Mouse (Mus musculus): Measurements from ENCODE around the gene Ggt1. TPM values are rescaled to one million over a fixed set of nuclear protein-coding genes. Genes with fewer than 3 reads are reported as not detected.
"Not testable (repeated sequence)": the region's sequence is repeated elsewhere in the genome, so short reads cannot be mapped to it uniquely, and the experiment has no call there.

Gene Ggt1
- total RNA-seq, 4 experiments from 2014 or later = not detected

DNA sequence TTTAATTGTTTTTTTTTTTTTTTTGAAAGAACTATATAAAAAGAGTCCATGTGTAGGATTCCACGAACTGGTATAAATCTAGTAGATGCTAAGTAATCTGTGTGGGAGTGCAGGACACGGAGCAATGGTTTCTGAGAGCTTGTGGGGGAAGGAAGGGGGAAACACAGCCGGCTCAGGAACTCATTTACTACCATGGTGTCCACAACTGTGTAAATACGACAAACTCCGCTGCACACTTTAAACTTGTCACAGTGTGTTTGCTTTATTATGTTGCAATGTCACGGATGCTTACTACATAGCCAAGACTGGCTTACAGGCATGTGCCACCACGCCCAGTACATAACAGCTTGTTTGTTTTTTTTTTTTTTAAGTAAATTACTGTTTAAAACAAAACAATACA, 11.5 kb upstream of the Ggt1 start:
- DNase-seq (ENCODE audit: low spot score) = no peak

DNA sequence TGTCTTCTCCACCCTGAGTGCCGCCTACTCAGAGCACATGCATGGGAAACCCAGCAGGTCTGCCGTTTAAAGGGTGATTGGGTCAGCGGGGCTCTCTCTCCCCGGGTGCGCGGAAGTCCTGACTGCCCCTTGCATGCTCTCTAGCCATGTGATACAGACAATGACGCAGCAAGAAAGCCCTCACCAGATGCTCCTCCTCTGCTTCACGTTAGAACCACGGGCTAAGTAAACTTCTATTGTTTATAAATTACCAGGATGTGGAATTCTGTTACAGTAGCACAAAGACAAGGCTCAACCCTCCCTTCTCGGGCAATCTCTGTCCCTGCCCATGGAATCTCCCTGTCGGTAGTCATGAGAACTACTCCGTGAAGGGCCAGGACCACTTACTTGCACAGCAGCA, 10.2 kb upstream of the Ggt1 start:
- no peak for DNase-seq (ENCODE audit: low spot score)

DNA sequence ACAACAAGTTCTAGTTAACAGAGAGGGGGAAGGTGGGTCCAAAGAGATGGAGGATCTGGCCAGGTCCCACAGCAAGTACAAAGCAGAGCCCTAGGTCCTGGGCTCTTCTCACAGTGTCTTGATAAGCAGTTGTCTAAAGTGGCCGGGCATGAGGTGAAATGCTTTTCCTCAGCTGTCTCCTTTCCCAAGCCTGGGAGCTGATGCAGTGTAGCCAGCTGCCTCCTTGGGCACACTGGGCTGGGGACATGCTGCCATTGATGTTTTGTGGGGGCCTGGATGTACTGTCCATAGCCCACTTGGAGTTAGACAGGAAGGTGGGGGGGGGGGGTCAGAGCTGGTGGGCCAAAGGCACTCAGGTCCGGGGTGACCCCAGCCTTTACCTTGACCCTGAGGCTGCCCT, 9.3 kb upstream of the Ggt1 start:
- no peak for DNase-seq (ENCODE audit: low spot score)

DNA sequence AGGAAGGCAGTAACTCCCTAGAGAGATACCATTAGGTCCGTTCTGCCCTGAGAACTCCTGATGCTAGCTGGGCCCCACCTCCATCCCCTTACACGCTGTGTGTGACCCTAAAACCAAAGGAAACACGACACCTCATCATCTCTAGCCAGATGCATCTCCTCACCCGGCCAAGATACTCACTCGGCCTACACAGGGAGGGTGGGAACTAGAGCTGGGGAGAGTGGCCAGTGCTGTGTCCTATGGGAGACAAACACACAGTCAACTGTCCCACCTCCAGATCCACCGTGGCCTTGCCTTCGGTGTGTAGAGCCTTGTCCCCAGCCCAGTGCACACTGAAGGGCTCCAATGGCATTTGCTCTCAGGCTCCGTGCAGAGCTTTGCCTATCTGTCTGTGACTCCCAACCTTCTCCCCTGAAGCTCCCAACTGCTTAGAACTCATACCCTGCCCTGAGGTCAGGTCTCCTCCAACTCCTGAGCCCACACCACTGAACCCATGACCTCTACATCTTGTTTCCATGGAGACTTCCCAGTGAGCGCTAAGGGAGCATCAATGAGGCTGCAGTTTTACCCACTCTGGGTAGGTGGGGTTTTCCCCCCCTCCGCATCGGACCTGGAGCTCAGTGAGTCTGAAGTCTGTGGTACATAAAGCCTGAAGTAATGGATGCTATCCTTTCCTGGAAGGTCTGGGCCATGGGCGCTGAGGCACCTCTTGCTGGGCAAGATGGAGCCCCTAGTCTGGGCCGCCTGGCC, 8.5 kb upstream of the Ggt1 start:
- DNase-seq (ENCODE audit: low spot score) = no peak

DNA sequence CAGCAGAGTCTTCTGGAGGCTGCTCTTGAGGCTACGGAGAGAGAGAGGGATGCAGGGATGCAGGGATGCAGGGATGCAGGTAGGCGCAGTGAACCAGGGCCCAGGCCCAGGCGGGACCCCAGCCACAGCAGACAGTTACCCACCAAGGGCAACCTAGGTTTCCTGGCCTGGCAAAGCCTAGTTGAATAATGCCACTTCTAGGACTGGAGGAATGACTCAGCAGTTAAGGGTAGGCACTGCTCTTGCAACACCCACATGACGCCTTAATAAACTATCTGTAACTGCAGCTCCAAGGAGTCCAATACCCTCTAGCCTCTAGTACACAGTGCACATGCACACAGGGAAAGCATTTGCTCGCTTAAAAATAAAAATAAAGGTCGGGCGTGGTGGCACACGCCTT, 7.3 kb upstream of the Ggt1 start:
- DNase-seq (ENCODE audit: low spot score) = no peak

DNA sequence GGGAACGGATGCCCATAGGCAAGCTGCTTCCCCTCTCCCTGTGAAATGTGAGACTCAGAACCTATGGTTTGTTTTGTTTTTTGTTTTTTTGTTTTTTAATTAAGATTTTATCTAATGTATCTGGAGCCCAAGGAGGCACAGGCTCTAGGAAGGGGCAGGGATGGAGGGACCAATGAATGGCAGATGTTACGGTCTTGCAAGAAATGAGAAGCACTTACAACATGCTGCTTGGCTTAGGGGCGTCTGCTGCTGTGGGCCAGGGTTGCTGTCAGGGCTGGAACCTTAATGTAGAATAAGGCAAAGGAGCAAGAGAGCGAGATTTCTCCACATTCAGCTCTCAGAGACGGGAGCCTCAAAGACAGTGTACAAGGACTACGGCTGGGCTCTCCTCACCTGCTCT, 5.8 kb upstream of the Ggt1 start:
- DNase-seq (ENCODE audit: low spot score) = no peak

DNA sequence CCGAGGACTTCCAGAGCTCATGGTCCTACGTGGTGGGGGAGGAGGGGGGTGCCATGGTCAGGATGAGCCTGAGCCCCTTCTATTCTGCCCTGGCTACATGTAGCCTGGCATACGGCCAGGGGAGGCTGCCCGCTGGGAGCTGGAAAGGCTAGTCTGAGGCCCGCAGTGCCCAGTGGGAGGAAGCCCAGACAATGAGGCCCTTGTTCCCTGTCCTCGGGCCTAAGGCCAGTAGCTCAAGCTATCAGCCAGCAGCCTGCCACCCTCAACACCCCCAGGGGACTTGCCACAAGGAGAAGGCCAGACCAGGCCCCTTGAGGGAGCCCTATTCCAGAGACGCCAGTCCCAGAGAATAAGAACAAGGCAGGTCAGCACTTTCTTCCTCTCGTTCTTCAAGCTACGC, 5.4 kb upstream of the Ggt1 start:
- no peak for DNase-seq (ENCODE audit: low spot score)

DNA sequence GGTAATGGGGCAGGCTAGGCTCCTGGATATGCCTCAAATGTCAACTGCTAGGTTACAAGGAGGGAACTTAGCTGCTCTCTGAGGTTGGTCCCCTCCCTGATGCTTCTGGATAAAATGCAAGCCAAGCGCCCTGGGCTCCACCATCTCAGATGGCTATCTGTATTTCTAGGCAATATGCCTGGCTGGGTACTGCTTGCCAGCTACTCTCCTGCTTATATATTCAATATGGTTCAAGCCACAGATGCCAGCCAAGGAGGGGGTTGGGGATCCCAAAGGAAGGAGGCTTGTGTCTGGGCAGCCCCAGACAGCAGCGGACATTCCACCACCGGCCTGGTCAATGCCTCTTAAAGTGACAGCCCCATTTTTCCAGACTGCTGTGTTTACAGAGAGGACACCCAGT, 2.9 kb upstream of the Ggt1 start:
- no peak for DNase-seq (ENCODE audit: low spot score)

DNA sequence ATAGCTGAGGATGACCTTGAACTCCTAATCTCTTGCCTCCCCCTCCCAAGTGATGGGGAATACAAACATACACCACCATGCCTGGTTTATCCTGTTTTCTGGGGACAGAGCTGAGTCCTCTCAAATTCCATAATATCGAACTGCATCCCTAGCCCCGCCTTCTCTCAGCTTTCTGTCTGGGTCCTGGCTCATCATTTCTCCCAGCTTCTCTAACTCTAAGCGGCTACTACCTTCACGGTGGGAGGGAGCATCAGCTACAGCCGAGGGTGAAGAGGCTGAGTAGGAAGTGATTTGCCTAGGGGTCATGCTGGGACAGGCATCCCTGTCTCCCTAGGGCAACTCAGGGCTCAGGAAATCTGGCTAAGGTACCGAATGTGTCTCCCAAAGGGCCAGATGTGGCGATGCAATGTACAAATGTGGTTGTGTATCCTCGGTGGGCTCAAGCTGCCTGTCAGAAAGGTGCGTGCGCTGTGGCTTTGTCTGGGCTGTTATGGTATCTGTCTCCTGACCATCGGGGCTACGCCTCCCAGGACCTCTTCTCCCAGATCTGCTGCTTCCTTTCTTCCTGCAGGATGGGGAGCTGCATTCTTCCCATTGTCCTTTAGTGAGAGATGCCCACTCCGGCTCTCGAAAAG, 2.2 kb upstream of the Ggt1 start:
- DNase-seq (ENCODE audit: low spot score) = no peak

DNA sequence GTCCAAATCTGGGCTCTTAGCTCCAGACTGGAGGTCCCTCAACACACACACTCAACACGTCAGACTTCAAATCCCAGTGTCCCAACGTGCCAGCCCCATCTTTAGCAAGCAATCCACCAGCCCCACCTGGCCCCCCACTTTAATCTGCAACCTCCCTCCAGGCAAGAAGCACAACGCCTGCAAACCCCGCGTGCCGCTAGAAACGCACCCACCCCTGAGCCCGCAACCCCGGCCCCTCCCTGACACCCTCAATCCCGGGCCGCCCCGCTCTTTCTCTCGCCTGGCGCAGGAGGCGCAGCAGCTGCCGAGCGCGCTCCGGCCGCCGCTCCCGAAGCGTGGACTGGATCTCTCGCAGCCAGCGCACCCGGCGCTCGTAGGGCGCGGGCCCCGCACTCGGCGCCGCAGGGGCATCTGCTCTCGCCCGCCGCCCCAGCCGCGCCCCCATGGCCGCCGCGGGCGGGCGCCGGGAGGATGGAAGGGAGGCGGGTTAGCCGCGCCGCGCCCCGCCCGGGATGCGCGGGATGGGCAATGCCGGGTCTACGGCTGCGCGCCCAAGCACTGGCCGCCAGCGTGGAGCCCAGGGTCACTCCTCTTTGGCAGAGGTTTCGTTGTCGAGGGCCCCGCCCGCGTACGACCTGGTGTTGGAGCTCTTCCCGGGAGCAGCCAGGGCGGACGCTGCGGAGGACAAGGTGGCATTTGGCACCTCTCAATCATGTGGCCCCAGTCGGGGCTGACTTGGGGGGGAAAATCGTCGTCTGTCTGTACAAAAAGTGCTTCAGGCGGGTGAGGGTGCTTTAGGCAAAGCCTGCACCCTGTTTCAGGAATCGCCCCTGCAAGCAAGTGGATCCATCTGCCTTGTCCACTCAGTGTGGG, 1.5 kb upstream of the Ggt1 start, which contains the start of gene Lrrc75b:
Gene Lrrc75b (minus strand): TSS at position 655 of the 873 bp plus-strand sequence.
- peak; percentile 20 for DNase-seq (ENCODE audit: low spot score)

DNA sequence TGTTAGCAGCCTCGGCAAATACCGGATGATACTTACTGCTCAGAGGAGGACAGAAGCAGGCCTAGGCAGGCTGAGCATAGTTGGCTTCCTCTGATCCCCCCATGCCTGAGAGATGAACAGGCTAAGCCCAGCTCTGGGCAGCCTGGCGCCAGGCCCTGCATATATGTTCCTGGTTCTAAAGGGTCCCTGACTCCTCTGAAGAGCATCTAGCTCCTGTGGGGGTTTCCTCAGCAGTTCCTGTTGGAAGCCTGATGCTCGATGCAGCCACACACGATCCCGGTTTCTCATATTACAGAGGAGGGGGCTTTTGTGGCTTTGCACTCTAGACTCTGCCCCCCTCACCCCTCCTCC, 880 bp upstream of the Ggt1 start:
- no peak for DNase-seq (ENCODE audit: low spot score)

DNA sequence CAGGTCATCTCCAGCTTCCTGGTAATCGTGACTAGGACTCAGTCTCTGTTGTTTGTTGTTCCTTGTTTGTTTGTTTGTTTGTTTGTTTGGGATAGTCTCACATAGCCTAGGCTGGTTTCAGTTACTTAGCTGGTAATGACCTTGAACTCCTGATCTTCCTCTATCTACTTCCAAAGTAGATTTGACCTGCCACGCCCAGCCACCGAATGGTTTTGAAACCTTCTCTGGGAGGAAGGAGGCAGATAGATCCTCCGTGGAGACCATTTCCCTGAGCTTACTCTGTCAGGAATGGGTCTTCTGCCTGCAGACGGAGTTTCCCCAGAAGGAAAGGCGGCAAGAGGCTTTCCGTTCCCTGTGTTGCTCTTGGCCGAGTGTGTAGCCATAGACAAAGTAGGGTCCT, 1.2 kb downstream of the Ggt1 start:
- DNase-seq (ENCODE audit: low spot score) = no peak

DNA sequence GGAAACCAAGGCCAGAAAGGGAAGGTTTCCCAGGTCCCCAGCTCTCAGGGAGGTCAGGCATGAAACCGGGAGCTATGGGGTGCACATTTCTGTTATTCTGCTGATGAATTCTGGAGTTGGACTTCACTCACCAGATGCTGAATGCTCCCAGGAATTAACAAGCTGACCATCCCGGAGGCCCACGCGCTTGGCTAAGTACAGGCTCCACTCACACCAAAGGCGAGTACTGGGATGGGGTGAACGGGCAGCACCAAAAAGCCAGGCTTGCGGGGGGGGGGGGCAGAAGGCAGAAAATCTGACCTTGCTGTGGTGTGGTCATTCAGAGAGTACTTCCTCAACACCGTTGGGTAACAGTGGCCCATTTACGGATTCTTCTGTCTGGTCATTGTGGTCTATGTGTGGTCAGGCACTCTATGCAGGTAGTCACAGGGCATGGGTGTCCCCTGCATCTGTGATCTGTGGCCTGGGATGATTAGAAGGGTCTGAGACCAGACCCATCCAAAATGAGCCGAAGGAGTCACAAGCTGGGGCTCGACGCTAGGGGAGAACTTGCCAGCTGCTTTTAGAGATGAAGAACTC, 3.4 kb downstream of the Ggt1 start:
- no peak for DNase-seq (ENCODE audit: low spot score)

DNA sequence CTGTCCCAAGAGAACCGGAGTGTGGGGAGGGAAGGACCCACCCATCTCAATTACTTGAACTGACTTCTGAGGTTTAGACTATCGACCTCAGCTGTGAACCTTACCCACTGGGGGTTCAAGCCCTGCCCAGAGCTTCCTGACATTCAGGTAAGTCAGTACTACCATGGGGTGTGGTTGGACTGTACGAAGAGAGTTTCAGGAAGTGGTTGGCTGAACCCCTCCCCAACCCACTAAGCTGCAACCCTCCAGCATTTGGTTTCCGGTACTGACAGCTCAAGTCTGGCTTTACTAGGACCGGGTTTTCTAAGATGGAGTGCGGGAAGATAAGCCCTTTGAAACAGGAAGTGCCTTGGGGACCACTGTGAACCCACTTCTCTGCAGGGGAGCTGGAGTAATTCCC, 4.0 kb downstream of the Ggt1 start:
- no peak for DNase-seq (ENCODE audit: low spot score)

DNA sequence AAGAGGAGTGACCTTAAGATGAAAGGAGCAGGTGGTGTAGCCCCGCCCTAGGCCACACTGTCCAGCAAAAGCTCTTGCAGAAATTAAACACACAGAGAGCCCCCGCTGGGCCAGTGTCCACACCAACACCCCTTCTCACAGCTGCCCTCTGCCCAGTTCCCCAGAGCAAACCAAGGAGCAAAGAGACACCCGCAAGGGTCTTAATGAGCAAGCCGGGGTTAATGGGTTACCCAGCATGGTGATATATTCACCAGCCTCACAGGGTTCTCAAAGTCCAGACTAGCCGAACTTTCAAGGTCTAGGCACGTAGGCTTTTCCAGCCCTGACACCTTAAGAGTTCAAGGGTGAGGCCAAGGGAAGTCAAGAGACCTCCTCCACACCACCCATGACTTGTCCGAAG, 4.5 kb downstream of the Ggt1 start:
- DNase-seq (ENCODE audit: low spot score) = no peak

DNA sequence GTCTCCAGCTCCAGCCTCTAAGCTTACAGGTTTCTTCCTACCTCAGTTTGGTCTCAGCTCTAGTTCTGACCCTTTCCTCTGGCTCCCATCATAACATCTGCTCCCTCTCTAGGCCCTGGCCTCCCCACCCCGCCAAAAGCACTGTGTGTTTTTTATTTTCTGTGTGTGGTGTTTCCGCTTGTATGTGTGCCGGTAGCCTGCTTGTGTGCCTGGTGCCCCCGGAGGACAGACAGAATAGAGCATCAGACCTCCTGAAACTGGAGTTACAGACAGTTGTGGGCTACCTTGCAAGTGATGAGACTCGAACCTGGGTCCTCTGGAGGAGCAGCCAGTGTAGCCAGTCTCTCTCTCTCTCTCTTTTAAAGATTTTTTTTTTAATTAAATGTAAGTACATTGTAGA, 4.9 kb downstream of the Ggt1 start:
- DNase-seq (ENCODE audit: low spot score) = no peak

DNA sequence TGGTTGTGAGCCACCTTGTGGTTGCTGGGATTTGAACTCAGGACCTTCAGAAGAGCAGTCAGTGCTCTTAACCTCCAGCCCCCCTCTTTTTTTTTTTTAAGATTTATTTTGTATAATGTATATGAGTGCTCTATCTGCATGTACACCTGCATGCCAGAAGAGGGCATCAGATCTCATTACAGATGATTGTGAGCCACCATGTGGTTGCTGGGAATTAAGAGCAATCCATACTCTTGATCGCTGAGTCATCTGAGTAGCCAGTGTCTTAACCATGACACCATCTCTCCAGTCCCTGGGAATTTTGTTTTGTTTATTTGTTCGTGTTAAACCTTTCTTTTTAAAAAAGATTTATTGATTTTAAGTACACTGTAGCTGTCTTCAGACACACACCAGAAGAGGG, 5.4 kb downstream of the Ggt1 start:
- DNase-seq (ENCODE audit: low spot score) = not testable (repeated sequence)

DNA sequence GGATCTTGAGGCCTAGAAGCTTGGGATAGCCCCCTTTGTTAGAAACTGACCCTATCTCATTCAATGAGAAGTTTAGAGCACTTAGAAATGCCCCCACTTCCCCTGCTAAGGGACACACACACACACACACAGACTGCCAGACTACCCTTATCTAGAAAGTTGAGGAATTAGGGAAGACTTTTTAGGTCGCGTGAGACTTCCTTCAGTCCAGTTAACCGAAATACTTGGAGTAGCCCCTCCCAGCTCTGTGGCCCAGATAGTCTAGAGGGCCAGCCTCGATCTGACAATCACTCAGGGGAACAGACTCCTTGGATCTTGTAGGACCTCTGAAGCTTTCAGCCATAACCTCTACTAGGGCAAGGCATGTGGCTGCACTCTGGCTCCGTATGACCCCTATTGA, 6.6 kb downstream of the Ggt1 start:
- DNase-seq (ENCODE audit: low spot score) = no peak

DNA sequence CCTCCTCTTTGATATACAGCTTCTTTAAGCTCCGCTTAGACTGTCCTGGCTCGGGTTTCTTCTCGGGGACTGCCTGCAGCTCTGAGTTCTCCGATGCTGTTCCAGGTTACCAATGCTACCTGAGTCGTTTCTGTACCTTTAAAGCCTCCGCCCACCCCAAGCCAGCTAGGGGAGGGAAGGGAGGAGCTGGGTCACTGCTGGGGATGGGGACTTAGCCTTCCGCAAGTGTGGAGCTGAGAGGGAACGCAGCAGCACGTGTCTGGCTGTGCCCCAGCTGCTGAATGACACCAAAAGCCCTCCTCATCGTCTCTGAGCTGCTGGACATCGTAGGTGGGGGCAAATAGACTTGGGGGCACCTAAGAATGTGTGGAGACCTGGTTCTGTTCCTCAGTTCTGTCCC, 7.0 kb downstream of the Ggt1 start:
- DNase-seq (ENCODE audit: low spot score) = no peak

DNA sequence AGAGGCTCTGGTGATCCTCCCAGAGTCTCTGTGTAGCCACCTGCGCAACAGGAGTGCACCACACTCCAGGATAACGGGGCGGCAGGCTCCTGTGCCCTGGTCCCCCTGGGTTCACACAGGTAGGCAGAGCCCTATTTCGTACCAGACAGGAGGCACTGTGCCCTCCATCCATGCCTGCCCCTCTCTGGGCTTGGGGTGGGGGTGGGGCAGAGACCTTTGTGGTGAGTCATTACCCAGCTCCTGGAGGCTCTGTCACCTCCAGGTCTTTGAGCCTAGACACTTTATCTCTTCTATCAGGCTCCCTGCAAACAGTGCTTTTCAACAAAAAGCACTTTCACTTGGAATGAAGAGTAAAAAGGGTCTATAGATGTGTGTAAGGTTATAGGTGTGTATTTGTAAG, 7.4 kb downstream of the Ggt1 start:
- no peak for DNase-seq (ENCODE audit: low spot score)

DNA sequence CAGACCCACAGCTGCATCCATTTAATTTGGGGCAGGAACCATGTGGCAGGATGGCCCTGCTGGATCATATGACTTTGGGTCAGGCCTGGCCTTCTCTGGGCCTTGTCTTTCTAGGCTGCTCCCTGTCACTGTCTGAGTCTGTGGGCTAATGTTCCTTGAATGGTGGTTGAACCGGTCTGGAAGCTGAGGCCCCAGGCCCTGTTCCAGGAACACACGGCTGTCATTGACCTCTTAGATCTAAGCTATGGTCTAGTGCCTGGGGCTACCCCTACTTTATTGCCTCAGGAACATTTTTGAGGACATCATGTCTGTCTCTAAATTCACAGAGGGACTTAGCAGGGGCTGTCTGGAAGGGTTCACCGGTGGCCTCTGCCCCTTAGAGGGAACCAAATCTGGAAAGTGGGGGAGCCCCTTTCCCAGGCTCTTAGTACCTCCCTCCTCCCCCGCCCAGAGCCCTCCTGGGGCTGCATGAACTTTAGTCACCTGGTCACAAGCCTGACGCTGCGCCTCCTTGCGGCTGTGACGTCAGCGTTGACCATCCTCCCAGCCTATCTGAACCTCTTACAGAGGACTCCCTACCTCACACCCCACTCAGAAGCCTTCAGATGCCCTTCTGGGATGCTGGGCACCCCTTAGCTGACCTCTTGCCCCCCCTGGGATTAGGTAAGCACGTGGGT, 9.7 kb downstream of the Ggt1 start:
- DNase-seq (ENCODE audit: low spot score) = no peak

DNA sequence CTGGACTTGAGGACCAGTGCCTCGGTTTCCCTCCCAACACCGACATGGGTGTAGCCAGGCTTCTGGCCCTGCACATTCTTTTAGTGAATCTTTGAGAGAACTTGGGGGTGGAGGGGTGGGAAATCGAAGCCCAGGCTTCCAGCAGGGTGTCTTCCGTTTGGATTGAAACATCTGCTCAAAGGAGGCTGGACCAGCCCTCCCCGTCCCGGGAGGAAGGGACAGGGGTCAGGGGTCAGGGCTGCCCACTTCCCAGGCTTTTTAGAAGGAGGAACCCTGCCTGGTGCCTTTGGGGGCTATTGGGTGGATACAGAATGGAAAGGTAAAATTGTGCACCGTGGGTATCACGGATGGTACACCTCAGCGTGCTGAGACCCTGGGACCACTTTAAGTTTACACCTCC, 10.5 kb downstream of the Ggt1 start:
- DNase-seq (ENCODE audit: low spot score) = no peak
